Mouse (Mus musculus) midbrain, embryonic 14.5 days (tissue): ENCODE measurements around the gene Dlg4. TPM values are rescaled to one million over a fixed set of nuclear protein-coding genes. Genes with fewer than 3 reads are reported as not detected.
A peak's percentile ranks its signal among the peaks of the same experiment; 100 is the strongest.

ENCODE experiments used
- ATAC-seq: fragments of 200-750 bp; cut with Nextera tagmentation; 2 replicates; pipeline ENCODE4 v1.8.0; 2017; ENCODE audit warnings: moderate number of reproducible peaks, moderate library complexity; ENCODE audit not compliant: low FRiP score, low TSS enrichment
- DNase-seq: peaks from one replicate; pipeline ENCODE4 v3.0.0-alpha.2; 2015
- H3K27ac ChIP-seq: fragments of 300-500 bp; sonication (generic); replicated peaks from 2 replicates; pipeline ENCODE4 v1.5.1; 2014; ENCODE audit warnings: mild to moderate bottlenecking, low read depth, low read length, moderate library complexity
- H3K27me3 ChIP-seq: fragments of 300-500 bp; sonication (generic); 2 replicates; pipeline ENCODE4 v1.6.1; 2014; ENCODE audit warnings: low read length, control low read depth, mixed read lengths; ENCODE audit not compliant: control insufficient read depth, insufficient read depth
- H3K36me3 ChIP-seq: fragments of 300-500 bp; sonication (generic); 2 replicates; pipeline ENCODE4 v1.6.1; 2014; ENCODE audit warnings: low read length, control low read depth; ENCODE audit not compliant: control insufficient read depth, insufficient read depth
- H3K4me1 ChIP-seq: fragments of 300-500 bp; sonication (generic); 2 replicates; pipeline ENCODE4 v1.6.1; 2014; ENCODE audit warnings: mild to moderate bottlenecking, antibody characterized with exemption, low read length, control low read depth; ENCODE audit not compliant: control insufficient read depth, insufficient read depth
- H3K4me2 ChIP-seq: fragments of 300-500 bp; sonication (generic); 2 replicates; pipeline ENCODE4 v1.6.1; 2014; ENCODE audit warnings: mild to moderate bottlenecking, low read length, moderate library complexity
- H3K4me3 ChIP-seq: fragments of 300-500 bp; sonication (generic); replicated peaks from 2 replicates; pipeline ENCODE4 v1.5.1; 2014; ENCODE audit warnings: low read depth, low read length
- H3K9ac ChIP-seq: fragments of 300-500 bp; sonication (generic); replicated peaks from 2 replicates; pipeline ENCODE4 v1.6.1; 2014; ENCODE audit warnings: mild to moderate bottlenecking, low read length, moderate library complexity
- H3K9me3 ChIP-seq: fragments of 300-500 bp; sonication (generic); 2 replicates; pipeline ENCODE4 v1.6.1; 2016; ENCODE audit warnings: low read length, control low read depth, mixed read lengths; ENCODE audit not compliant: control insufficient read depth
- WGBS: fragments of 180-500 bp; shearing (Covaris S2); extraction: QIAGEN DNeasy Blood & Tissue Kit; methylation state at CpG from one replicate; pipeline ENCODE4 v1.1.7; 2014; 5-methylcytosine and 5-hydroxymethylcytosine counted together
- microRNA counts: library from miRNA; unstranded; fragments of <30 nt; microRNA quantifications from one replicate; lab custom pipeline; 2016
- microRNA-seq: library from miRNA; unstranded; fragments of <30 nt; microRNA quantifications from one replicate; pipeline ENCODE4, GENCODE M21; 2016
- polyA plus RNA-seq: library from polyadenylated mRNA; unstranded; fragments of >200 nt; fragmentation: Nextera tagmentation; extraction: Ambion mirVana; gene quantifications from 2 replicates; pipeline ENCODE4 v1.2.1, GENCODE M21; 2014

The Dlg4 gene
- polyA plus RNA-seq, 1 experiment from 2014 or later: 33.1 TPM

- Histone ChIP-seq H3K27me3 (no peaks in the 10 kb centered on the region), H3K36me3 (no peaks in the 10 kb centered on the region), H3K27ac (no peak overlapping the region), H3K4me2 (no peak overlapping the region), H3K4me1 (no peaks in the 10 kb centered on the region), H3K9ac (no peak overlapping the region), H3K4me3 (no peak overlapping the region), H3K9me3 (no peaks in the 10 kb centered on the region)
- DNase-seq (no peak), ATAC-seq (no peak)
- 48% methylated on average over 3 of the region's 3 CpGs for WGBS
Measured at GRCm38 (mm10) chr11:70077441-70077840, 60.7 kb downstream of the Dlg4 start.

DNA sequence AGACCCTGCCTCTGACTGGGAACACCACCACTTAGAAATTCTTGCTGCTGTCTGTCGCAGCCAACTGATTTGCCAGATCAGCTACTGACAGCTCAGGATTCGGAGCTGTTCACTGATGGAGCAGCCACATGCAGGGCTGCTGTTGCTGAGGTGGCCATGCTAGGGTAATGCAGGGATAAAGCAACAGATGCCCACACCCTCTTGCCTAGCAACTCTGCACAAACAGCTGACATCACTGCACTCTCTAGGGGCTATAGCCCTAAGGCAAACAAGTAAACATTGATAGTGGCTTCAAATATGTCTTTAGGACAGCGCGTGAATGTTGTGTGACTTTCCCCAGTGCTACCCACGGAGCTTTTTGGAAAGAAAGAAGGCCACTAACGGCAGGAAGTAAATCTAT is 62.4 kb downstream of the Dlg4 start:
- no peaks in the 10 kb centered on the region for H3K27me3 ChIP-seq
- no peaks in the 10 kb centered on the region for H3K36me3 ChIP-seq
- no peak overlapping the region for H3K9ac ChIP-seq
- DNase-seq (no peak), ATAC-seq (no peak)
- H3K4me2 ChIP-seq: no peak overlapping the region
- no peaks in the 10 kb centered on the region for H3K9me3 ChIP-seq
- H3K27ac ChIP-seq: no peak overlapping the region
- WGBS: 70% methylated on average over 6 of the region's 6 CpGs
- no peak overlapping the region for H3K4me3 ChIP-seq
- no peaks in the 10 kb centered on the region for H3K4me1 ChIP-seq

- Histone ChIP-seq H3K36me3 (no peaks in the 10 kb centered on the region), H3K9ac (no peak overlapping the region), H3K4me1 (no peaks in the 10 kb centered on the region), H3K9me3 (no peaks in the 10 kb centered on the region), H3K4me2 (no peak overlapping the region), H3K27ac (no peak overlapping the region), H3K4me3 (no peak overlapping the region), H3K27me3 (no peaks in the 10 kb centered on the region)
- DNase-seq: no peak
- 82% methylated on average over 7 of the region's 7 CpGs for WGBS
- ATAC-seq: no peak
Measured at GRCm38 (mm10) chr11:70079928-70080327, 63.2 kb downstream of the Dlg4 start.

- Histone ChIP-seq H3K27ac (no peak overlapping the region), H3K4me1 (no peaks in the 10 kb centered on the region), H3K4me2 (no peak overlapping the region), H3K4me3 (no peak overlapping the region), H3K9ac (no peak overlapping the region), H3K36me3 (no peaks in the 10 kb centered on the region), H3K9me3 (no peaks in the 10 kb centered on the region), H3K27me3 (no peaks in the 10 kb centered on the region)
- DNase-seq (no peak), ATAC-seq (no peak)
- 88% methylated on average over 15 of the region's 15 CpGs for WGBS
Measured at GRCm38 (mm10) chr11:70080803-70081590, 64.3 kb downstream of the Dlg4 start.

DNA sequence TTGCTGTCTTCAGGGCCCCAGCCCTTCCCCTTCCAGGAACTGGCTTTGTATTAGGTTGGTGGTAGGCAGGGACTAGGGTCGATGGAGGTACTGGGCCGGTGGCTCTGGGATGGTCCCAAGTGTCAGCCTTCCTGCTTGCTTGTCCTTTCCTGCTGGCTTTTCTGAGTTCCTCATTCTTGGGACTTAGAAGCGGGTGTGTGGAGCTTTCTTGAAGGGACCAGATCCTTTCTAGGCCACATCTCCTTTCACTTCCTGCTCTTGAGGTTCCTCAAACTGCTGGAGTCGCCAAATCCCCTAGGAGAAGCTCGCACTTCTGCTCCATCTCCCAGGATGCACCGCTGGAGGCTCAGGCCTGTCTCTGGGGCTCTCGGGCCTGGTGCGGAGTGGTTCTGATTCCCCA is 67.8 kb downstream of the Dlg4 start:
- ATAC-seq (no peak), DNase-seq (no peak)
- no peak overlapping the region for H3K27ac ChIP-seq
- no peak overlapping the region for H3K4me2 ChIP-seq
- H3K9ac ChIP-seq: no peak overlapping the region
- WGBS: 88% methylated on average over 8 of the region's 8 CpGs
- no peaks in the 10 kb centered on the region for H3K36me3 ChIP-seq
- no peak overlapping the region for H3K4me3 ChIP-seq
- no peaks in the 10 kb centered on the region for H3K27me3 ChIP-seq
- H3K9me3 ChIP-seq: no peaks in the 10 kb centered on the region
- no peaks in the 10 kb centered on the region for H3K4me1 ChIP-seq

DNA sequence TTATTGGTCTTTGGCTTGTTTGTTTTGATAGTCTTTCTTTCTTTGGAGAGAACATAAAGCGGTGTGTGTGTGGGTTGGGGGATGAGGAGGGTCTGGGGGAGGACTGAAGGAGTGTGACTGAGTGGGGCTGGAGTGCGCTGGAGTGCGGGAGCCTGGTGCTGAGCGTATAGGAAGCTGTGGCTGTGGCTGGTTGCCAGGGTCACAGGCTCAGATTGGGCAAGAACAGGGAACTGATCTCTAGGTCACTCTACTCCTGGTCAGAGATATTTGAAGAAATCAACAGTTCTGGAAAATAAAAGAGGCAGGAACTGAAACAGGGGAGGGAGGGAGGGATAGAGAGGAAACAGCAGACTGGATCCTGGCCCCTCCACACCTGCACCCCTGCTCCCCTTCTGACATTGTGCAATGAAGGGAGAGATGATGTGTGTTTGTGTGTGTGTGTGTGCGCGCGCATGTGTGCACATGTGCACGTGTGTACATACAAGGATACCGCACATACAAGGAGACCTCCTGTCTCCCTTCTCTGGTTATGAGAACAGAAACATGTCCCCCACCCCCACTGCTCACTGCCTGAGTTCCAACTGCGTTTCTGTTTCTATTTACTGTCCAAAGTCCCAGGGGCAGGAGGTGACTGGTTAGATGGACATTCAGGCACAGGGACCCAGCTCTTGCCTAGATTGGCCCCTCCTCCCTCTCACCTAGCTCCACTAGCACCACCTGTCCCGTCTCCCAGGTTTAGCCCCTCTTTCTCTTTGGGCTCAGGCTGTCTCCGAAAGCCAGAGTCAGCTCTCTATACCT is 75.4 kb downstream of the Dlg4 start, which contains the start of gene Asgr2:
TSS of gene Asgr2 (plus strand) at position 659 of the 798 bp plus-strand sequence.
- H3K36me3 ChIP-seq: no peaks in the 10 kb centered on the region

More for the DNA sequence above, 75.4 kb downstream of the Dlg4 start, which contains the start of gene Asgr2:
- DNase-seq (no peak), ATAC-seq (no peak)
- Histone ChIP-seq H3K4me2 (no peak within 1 kb of the TSS), H3K27ac (no peak within 1 kb of the TSS), H3K9ac (no peak within 1 kb of the TSS), H3K4me3 (no peak within 1 kb of the TSS), H3K9me3 (no peaks in the 10 kb centered on the region), H3K4me1 (no peaks in the 10 kb centered on the region), H3K27me3 (no peaks in the 10 kb centered on the region)
- 83% methylated on average over 12 of the region's 12 CpGs for WGBS

MicroRNAs encoded within 50 kb of the gene (microRNA counts, 519-probe panel; counts per million panel counts)
- microRNA mmu-miR-324-3p (lab: Ali Mortazavi, UCI) (not detected), microRNA mmu-miR-324-5p (lab: Ali Mortazavi, UCI) (5,435 counts per million, percentile 60 among the panel's probes with 10 or more counts)

Small RNAs within 50 kb of the gene (microRNA-seq; reads per million reads assigned to microRNA genes)
- gene Gm44349: not detected
- gene Mir324: 5,214 reads per million, percentile 92 among the genes with 10 or more reads in this experiment

Other genes starting within 250 kb of the Dlg4 start
- 0.80 and 1.3 TPM in 2 replicates for gene Chrnb1, start 221.0 kb upstream of the Dlg4 start, polyA plus RNA-seq
- 3.2 and 3.6 TPM in 2 replicates for gene Fgf11, start 215.1 kb upstream of the Dlg4 start, polyA plus RNA-seq
- gene Tmem102, start 211.3 kb upstream of the Dlg4 start, polyA plus RNA-seq: 0.58 and 0.82 TPM in 2 replicates
- not detected in 2 replicates for gene Gm39566, start 201.6 kb upstream of the Dlg4 start, polyA plus RNA-seq
- not detected in 2 replicates for gene Spem2, start 198.5 kb upstream of the Dlg4 start, polyA plus RNA-seq
- gene Spem1, start 194.8 kb upstream of the Dlg4 start, polyA plus RNA-seq: 0.49 and 0.85 TPM in 2 replicates
- gene Nlgn2, start 179.2 kb upstream of the Dlg4 start, polyA plus RNA-seq: 25.1 and 32.4 TPM in 2 replicates
- 313 and 417 TPM in 2 replicates for gene Tmem256, start 178.4 kb upstream of the Dlg4 start, polyA plus RNA-seq
- gene Plscr3, start 170.6 kb upstream of the Dlg4 start, polyA plus RNA-seq: 41.3 and 51.9 TPM in 2 replicates
- not detected in 2 replicates for gene Tnk1, start 158.2 kb upstream of the Dlg4 start, polyA plus RNA-seq
- gene Tmem95, start 138.9 kb upstream of the Dlg4 start, polyA plus RNA-seq: not detected in 2 replicates
- 0.74 and 1.0 TPM in 2 replicates for gene Kctd11, start 135.5 kb upstream of the Dlg4 start, polyA plus RNA-seq
- 0.17 and 0.30 TPM in 2 replicates for gene Acap1, start 121.4 kb upstream of the Dlg4 start, polyA plus RNA-seq
- 9.4 and 13.0 TPM in 2 replicates for gene 2810408A11Rik, start 116.0 kb upstream of the Dlg4 start, polyA plus RNA-seq
- 27.5 and 29.0 TPM in 2 replicates for gene Neurl4, start 115.9 kb upstream of the Dlg4 start, polyA plus RNA-seq
- 56.4 and 62.4 TPM in 2 replicates for gene Gps2, start 103.1 kb upstream of the Dlg4 start, polyA plus RNA-seq
- 1,083 and 1,099 TPM in 2 replicates for gene Eif5a, start 95.0 kb upstream of the Dlg4 start, polyA plus RNA-seq
- 4.3 and 10.4 TPM in 2 replicates for gene Ybx2, start 81.1 kb upstream of the Dlg4 start, polyA plus RNA-seq
- 2.2 and 4.5 TPM in 2 replicates for gene Slc2a4, start 68.8 kb upstream of the Dlg4 start, polyA plus RNA-seq
- 0.20 TPM in 1 of 2 replicates, not detected in the other for gene Cldn7, start 52.2 kb upstream of the Dlg4 start, polyA plus RNA-seq
- 24.4 and 39.0 TPM in 2 replicates for gene Ctdnep1, start 35.8 kb upstream of the Dlg4 start, polyA plus RNA-seq
- gene Elp5, start 34.4 kb upstream of the Dlg4 start, polyA plus RNA-seq: 162 and 193 TPM in 2 replicates
- gene Gabarap, start 25.8 kb upstream of the Dlg4 start, polyA plus RNA-seq: 616 and 626 TPM in 2 replicates
- 41.3 and 48.9 TPM in 2 replicates for gene Phf23, start 21.2 kb upstream of the Dlg4 start, polyA plus RNA-seq
- gene Dvl2, start 16.3 kb upstream of the Dlg4 start, polyA plus RNA-seq: 22.9 and 23.0 TPM in 2 replicates
- 43.2 and 49.6 TPM in 2 replicates for gene Acadvl, start 1.5 kb upstream of the Dlg4 start, polyA plus RNA-seq
- gene Asgr1, start 37.1 kb downstream of the Dlg4 start, polyA plus RNA-seq: 0.26 and 1.4 TPM in 2 replicates
- gene Asgr2, start 75.7 kb downstream of the Dlg4 start, polyA plus RNA-seq: not detected in 2 replicates
- gene Mgl2, start 113.4 kb downstream of the Dlg4 start, polyA plus RNA-seq: 0.75 TPM in 1 of 2 replicates, not detected in the other
- 1.4 TPM in 1 of 2 replicates, not detected in the other for gene Clec10a, start 139.3 kb downstream of the Dlg4 start, polyA plus RNA-seq
- 1.5 and 3.2 TPM in 2 replicates for gene Slc16a11, start 195.8 kb downstream of the Dlg4 start, polyA plus RNA-seq
- gene Slc16a13, start 204.1 kb downstream of the Dlg4 start, polyA plus RNA-seq: 10.0 and 10.7 TPM in 2 replicates
- 2.5 and 4.4 TPM in 2 replicates for gene Bcl6b, start 212.9 kb downstream of the Dlg4 start, polyA plus RNA-seq
- 171 and 205 TPM in 2 replicates for gene 0610010K14Rik, start 221.0 kb downstream of the Dlg4 start, polyA plus RNA-seq
- 13.4 and 16.3 TPM in 2 replicates for gene Gm21988, start 222.9 kb downstream of the Dlg4 start, polyA plus RNA-seq
- 321 and 350 TPM in 2 replicates for gene Rnasek, start 222.9 kb downstream of the Dlg4 start, polyA plus RNA-seq
- gene Alox12, start 238.4 kb downstream of the Dlg4 start, polyA plus RNA-seq: 0.11 and 0.33 TPM in 2 replicates